Mouse (Mus musculus) heart, postnatal 0 days (tissue): ENCODE results near the gene H2al1h. TPM values are rescaled to one million over a fixed set of nuclear protein-coding genes. Genes with fewer than 3 reads are reported as not detected.

Experiments
- ATAC-seq: fragments of 200-750 bp; cut with Nextera tagmentation; 2 replicates; pipeline ENCODE4 v1.8.0; 2017; ENCODE audit warnings: low read depth, moderate number of reproducible peaks, moderate library complexity; ENCODE audit not compliant: insufficient read depth
- DNase-seq: peaks from one replicate; pipeline ENCODE4 v3.0.0-alpha.2; 2016; ENCODE audit warnings: low spot score
- H3K27ac ChIP-seq: fragments of 300-500 bp; sonication (generic); 2 replicates; pipeline ENCODE4 v1.5.1; 2014; ENCODE audit warnings: low read depth, mild to moderate bottlenecking
- H3K27me3 ChIP-seq: fragments of 300-500 bp; sonication (generic); 2 replicates; pipeline ENCODE4 v1.6.1; 2014; ENCODE audit warnings: low read length, mixed read lengths; ENCODE audit not compliant: control insufficient read depth, insufficient read depth
- H3K36me3 ChIP-seq: fragments of 300-500 bp; sonication (generic); replicated peaks from 2 replicates; pipeline ENCODE4 v1.6.1; 2014; ENCODE audit warnings: low read length, mixed read lengths; ENCODE audit not compliant: control insufficient read depth, insufficient read depth
- H3K4me1 ChIP-seq: fragments of 300-500 bp; sonication (generic); 2 replicates; pipeline ENCODE4 v1.6.1; 2014; ENCODE audit warnings: antibody characterized with exemption; ENCODE audit not compliant: control insufficient read depth, insufficient read depth
- H3K4me2 ChIP-seq: fragments of 300-500 bp; sonication (generic); 2 replicates; pipeline ENCODE4 v1.6.1; 2014; ENCODE audit warnings: low read depth, mild to moderate bottlenecking, low read length, moderate library complexity
- H3K4me3 ChIP-seq: fragments of 300-500 bp; sonication (generic); 2 replicates; pipeline ENCODE4 v1.5.1; 2014; ENCODE audit warnings: low read depth, low read length
- H3K9ac ChIP-seq: fragments of 300-500 bp; sonication (generic); replicated peaks from 2 replicates; pipeline ENCODE4 v1.6.1; 2014; ENCODE audit warnings: low read depth, low read length, mixed read lengths
- H3K9me3 ChIP-seq: fragments of 300-500 bp; sonication (generic); replicated peaks from 2 replicates; pipeline ENCODE4 v1.6.1; 2016; ENCODE audit warnings: low read length; ENCODE audit not compliant: control insufficient read depth
- CTCF ChIP-seq: IDR thresholded peaks from 2 replicates; pipeline ENCODE4 v1.5.1; 2016; ENCODE audit warnings: antibody characterized with exemption, control low read depth, low read depth
- EP300 ChIP-seq: IDR thresholded peaks from 2 replicates; pipeline ENCODE4 v1.6.1; 2016; ENCODE audit warnings: antibody characterized with exemption, low read depth
- WGBS: fragments of 180-500 bp; shearing (Covaris S2); extraction: QIAGEN DNeasy Blood & Tissue Kit; methylation state at CpG from one replicate; pipeline ENCODE4 v1.1.7; 2014; 5-methylcytosine and 5-hydroxymethylcytosine counted together
- polyA plus RNA-seq: library from polyadenylated mRNA; unstranded; fragments of >200 nt; fragmentation: Nextera tagmentation; extraction: Ambion mirVana; gene quantifications from 2 replicates; pipeline ENCODE4 v1.2.1, GENCODE M21; 2015
- total RNA-seq: library from RNA; depleted of rRNA; stranded (reverse); fragments of >200 nt; gene quantifications from 2 replicates; pipeline ENCODE4 v1.2.3, GENCODE M21; 2014; ENCODE audit warnings: low replicate concordance; rRNA removed

H2al1h gene
- total and polyA plus RNA-seq, 2 experiments from 2014 or later: not detected

DNA sequence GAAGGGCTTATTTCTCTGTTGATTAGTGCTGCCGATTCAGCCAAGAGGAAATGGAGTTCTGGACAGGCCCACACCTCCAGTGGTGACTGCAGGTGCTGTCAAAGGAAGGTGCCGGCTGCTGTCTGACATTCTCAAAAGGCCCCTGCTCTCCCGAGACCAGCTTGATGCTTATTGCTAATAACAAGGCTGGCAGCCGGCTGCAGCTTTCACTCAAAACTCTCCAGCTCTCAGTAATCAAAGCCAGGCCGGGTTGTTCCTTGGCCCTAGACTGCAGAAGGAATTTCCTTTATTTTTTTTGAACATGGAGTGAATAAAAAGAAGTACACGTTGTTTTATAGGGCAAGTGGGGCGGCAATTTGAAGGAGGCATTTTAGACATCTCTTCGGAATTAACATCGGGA is 24.5 kb downstream of the H2al1h start:
- H3K4me3 ChIP-seq: no peak overlapping the region
- H3K9me3 ChIP-seq: no peaks in the 10 kb centered on the region
- WGBS: 57% methylated on average over 9 of the region's 9 CpGs
- no peak overlapping the region for H3K27ac ChIP-seq
- DNase-seq: no peak
- ATAC-seq: no peak
- TF ChIP-seq CTCF (no peak), EP300 (no peak)
- no peaks in the 10 kb centered on the region for H3K27me3 ChIP-seq
- H3K4me1 ChIP-seq: no peaks in the 10 kb centered on the region
- H3K9ac ChIP-seq: no peak overlapping the region
- H3K36me3 ChIP-seq: no peaks in the 10 kb centered on the region
- H3K4me2 ChIP-seq: no peak overlapping the region

DNA sequence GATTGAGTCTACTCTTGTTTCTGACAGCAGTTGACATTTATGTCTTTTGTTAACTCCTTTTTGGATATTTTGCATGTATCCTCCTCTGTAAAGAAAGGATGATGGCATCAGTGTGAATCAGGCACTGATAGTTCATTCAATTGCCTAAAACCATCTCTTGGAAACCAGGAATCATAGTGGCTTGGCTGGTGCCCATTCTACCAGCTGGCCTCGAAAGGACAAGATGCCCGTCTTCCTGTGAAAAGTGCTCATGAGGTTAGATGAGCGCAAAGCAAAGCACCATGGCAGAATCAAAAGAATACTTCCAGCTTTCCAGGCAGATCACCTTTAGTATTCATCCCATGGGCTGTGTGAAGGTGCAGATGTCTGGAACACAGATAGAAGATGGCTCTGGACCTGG is 25.5 kb downstream of the H2al1h start:
- H3K9me3 ChIP-seq: no peaks in the 10 kb centered on the region
- TF ChIP-seq CTCF (no peak), EP300 (no peak)
- H3K4me3 ChIP-seq: no peak overlapping the region
- ATAC-seq: no peak
- no peaks in the 10 kb centered on the region for H3K27me3 ChIP-seq
- 85% methylated on average over 3 of the region's 3 CpGs for WGBS
- no peak overlapping the region for H3K27ac ChIP-seq
- DNase-seq: no peak
- no peaks in the 10 kb centered on the region for H3K4me1 ChIP-seq
- H3K4me2 ChIP-seq: no peak overlapping the region
- no peak overlapping the region for H3K9ac ChIP-seq
- no peaks in the 10 kb centered on the region for H3K36me3 ChIP-seq

DNA sequence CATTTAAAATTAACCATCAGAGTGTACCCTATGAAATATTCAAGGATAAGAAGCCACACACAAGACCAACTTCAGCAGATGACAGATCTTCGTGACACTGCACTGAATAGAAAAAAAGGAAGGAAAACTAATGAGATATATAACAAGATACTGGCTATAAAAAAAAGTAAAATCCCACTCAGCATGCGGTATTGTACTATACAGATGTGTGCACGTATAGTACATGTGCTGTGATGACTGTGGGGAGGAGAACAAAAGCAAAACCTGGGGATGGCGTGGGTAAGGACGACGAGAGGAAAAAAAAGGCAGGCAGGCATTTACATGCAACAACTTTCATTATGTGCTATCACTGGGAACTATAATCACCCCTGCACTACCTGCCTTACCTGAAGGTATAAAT is 39.5 kb downstream of the H2al1h start:
- no peaks in the 10 kb centered on the region for H3K36me3 ChIP-seq
- DNase-seq (no peak), ATAC-seq (no peak)
- no peak overlapping the region for H3K4me3 ChIP-seq
- H3K9ac ChIP-seq: no peak overlapping the region
- 70% methylated on average over 6 of the region's 6 CpGs for WGBS
- H3K4me2 ChIP-seq: no peak overlapping the region
- H3K27ac ChIP-seq: no peak overlapping the region
- H3K4me1 ChIP-seq: no peaks in the 10 kb centered on the region
- no peaks in the 10 kb centered on the region for H3K9me3 ChIP-seq
- TF ChIP-seq CTCF (no peak), EP300 (no peak)
- H3K27me3 ChIP-seq: no peaks in the 10 kb centered on the region

DNA sequence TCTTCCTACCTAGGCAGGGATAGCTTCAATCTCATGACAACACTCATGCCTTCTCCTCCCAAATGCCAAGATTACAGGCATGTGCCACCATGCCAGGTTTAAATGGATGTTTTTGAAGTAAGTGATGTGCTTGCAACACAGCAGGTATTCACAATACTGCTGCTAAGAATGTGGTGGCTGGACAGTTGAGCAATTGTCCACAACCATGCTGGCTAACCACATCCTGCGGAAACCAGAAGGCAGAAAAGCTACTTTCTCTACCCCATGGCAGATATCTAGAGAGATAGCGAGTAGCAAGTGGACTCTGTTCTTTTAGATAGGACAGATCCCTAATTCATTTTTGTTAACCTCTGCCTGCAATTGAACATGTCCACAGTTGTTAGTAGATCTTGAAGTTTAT is 40.0 kb downstream of the H2al1h start:
- WGBS: 66% methylated on average over 2 of the region's 2 CpGs
- no peaks in the 10 kb centered on the region for H3K36me3 ChIP-seq
- no peak for TF ChIP-seq EP300
- no peak for TF ChIP-seq CTCF

DNA sequence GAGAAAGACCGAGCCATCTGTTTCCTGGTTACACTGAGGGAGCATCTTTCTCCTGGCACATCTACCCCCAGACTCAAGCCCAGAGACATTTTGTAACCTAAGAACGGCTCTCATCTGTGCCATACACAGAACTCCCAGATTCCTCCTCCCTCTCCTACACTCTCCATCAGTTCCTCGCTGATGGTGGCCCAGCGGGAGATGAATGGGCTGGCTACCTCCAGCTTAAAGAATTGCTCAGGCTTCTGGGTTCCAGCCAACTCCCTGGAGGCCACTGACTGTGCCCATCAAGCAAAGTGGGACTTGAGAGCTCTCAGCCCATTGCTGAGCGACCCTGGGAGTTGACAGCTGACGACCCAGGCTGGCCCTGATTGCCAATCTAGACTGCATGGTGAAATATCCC is 42.6 kb downstream of the H2al1h start:
- H3K9ac ChIP-seq: no peak overlapping the region
- H3K4me1 ChIP-seq: no peaks in the 10 kb centered on the region
- WGBS: 54% methylated on average over 6 of the region's 6 CpGs
- no peak overlapping the region for H3K27ac ChIP-seq
- H3K9me3 ChIP-seq: no peaks in the 10 kb centered on the region
- no peaks in the 10 kb centered on the region for H3K36me3 ChIP-seq
- no peak for ATAC-seq
- no peak overlapping the region for H3K4me2 ChIP-seq
- TF ChIP-seq CTCF (no peak), EP300 (no peak)
- no peak for DNase-seq
- no peaks in the 10 kb centered on the region for H3K27me3 ChIP-seq
- H3K4me3 ChIP-seq: no peak overlapping the region

More for the DNA sequence above, 40.0 kb downstream of the H2al1h start:
- ATAC-seq (no peak), DNase-seq (no peak)
- no peak overlapping the region for H3K27ac ChIP-seq
- H3K9ac ChIP-seq: no peak overlapping the region
- H3K4me2 ChIP-seq: no peak overlapping the region
- no peaks in the 10 kb centered on the region for H3K27me3 ChIP-seq
- no peaks in the 10 kb centered on the region for H3K4me1 ChIP-seq
- no peak overlapping the region for H3K4me3 ChIP-seq
- no peaks in the 10 kb centered on the region for H3K9me3 ChIP-seq

DNA sequence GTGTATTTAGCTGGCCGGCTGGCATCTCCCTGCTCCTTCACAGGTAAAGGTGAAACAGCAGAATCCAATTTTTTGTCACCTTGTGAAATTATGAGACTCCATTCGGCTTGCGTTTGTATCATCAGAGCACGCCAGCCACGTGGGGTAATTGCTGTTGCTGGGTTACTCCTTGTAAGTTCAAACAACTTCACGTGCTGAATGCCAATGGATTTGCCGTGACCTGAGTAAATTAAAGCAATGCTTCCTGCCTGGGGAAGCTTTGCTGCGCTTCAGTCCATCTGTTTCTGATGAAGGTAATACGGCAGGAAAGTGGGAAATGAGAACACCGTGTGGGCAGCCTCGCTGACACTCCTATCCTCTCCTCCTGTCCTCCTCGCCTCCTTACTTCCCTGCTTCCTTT is 43.9 kb downstream of the H2al1h start:
- whole genome bisulfite sequencing: 78% methylated on average over 12 of the region's 12 CpGs
- Histone ChIP-seq H3K4me3 (no peak overlapping the region), H3K9me3 (no peaks in the 10 kb centered on the region), H3K27ac (no peak overlapping the region), H3K9ac (no peak overlapping the region), H3K27me3 (no peaks in the 10 kb centered on the region), H3K4me1 (no peaks in the 10 kb centered on the region), H3K36me3 (no peaks in the 10 kb centered on the region), H3K4me2 (no peak overlapping the region)
- ATAC-seq: no peak
- no peak for DNase-seq
- TF ChIP-seq EP300 (no peak), CTCF (no peak)

Other genes starting within 250 kb of the H2al1h start
- gene H2al1a, start 22.2 kb upstream of the H2al1h start, total RNA-seq: not detected in 2 replicates
- gene H2al1a, start 22.2 kb upstream of the H2al1h start, polyA plus RNA-seq: not detected in 2 replicates
- not detected in 2 replicates for gene H2al1b, start 19.1 kb upstream of the H2al1h start, total RNA-seq
- gene H2al1b, start 19.1 kb upstream of the H2al1h start, polyA plus RNA-seq: not detected in 2 replicates
- not detected in 2 replicates for gene H2al1c, start 15.8 kb upstream of the H2al1h start, total RNA-seq
- not detected in 2 replicates for gene H2al1c, start 15.8 kb upstream of the H2al1h start, polyA plus RNA-seq
- gene H2al1d, start 12.7 kb upstream of the H2al1h start, total RNA-seq: not detected in 2 replicates
- not detected in 2 replicates for gene H2al1d, start 12.7 kb upstream of the H2al1h start, polyA plus RNA-seq
- gene H2al1e, start 9.6 kb upstream of the H2al1h start, total RNA-seq: not detected in 2 replicates
- gene H2al1e, start 9.6 kb upstream of the H2al1h start, polyA plus RNA-seq: not detected in 2 replicates
- not detected in 2 replicates for gene H2al1f, start 6.3 kb upstream of the H2al1h start, total RNA-seq
- not detected in 2 replicates for gene H2al1f, start 6.3 kb upstream of the H2al1h start, polyA plus RNA-seq
- gene H2al1g, start 3.2 kb upstream of the H2al1h start, total RNA-seq: not detected in 2 replicates
- not detected in 2 replicates for gene H2al1g, start 3.2 kb upstream of the H2al1h start, polyA plus RNA-seq
- gene H2al1i, start 3.2 kb downstream of the H2al1h start, total RNA-seq: not detected in 2 replicates
- gene H2al1i, start 3.2 kb downstream of the H2al1h start, polyA plus RNA-seq: not detected in 2 replicates
- gene H2al1j, start 6.3 kb downstream of the H2al1h start, total RNA-seq: not detected in 2 replicates
- not detected in 2 replicates for gene H2al1j, start 6.3 kb downstream of the H2al1h start, polyA plus RNA-seq